In the genomic region with DNA sequence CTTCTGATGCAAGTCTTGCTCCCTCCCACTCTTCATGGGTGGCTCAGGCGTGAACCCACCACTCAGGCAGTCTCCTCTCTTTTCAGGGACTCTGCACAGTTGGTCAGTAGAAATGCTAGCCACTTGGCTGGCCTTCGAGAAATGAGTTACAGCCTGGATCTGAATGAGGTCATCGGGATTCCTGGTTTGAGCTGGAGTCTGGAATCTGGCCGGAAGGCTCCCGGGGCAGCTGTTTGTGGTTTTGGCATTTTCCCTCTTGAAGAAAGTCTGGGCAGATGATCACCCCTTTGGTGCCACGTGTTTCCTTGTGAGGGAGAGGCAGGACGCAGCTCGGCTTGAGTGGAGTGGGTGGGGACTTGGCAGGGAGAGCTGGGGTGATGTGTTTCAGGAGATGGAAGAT, we compare ENCODE assay signal across 7 mouse cellular contexts. TPM values are rescaled to one million over a fixed set of nuclear protein-coding genes. Genes with fewer than 3 reads are reported as not detected.
A peak's percentile ranks its signal among the peaks of the same experiment; 100 is the strongest.
DNase-seq lines count a peak whose midpoint lies in the region; ATAC-seq lines count a peak whose summit lies in the region.

No protein-coding gene starts in this region.

- peak overlapping the region; percentile 3; the same call in 1 of the 2 replicates for H3K27ac ChIP-seq in embryonic facial prominence, embryonic 14.5 days (replicated peaks; ENCODE audit: low read depth, low read length)
- H3K27ac ChIP-seq in stomach, embryonic 14.5 days (ENCODE audit: low read length): 0 out of 2 replicates have a peak overlapping the region, but pooled peaks have one; percentile 3

- H3K27me3 ChIP-seq in embryonic facial prominence, embryonic 14.5 days (replicated peaks; ENCODE audit: control insufficient read depth, insufficient read depth, low read length): 0 out of 2 replicates have a peak, but pooled peaks cover 5% of the 10 kb centered on the region
- H3K27me3 ChIP-seq in stomach, embryonic 14.5 days (ENCODE audit: control insufficient read depth, insufficient read depth, low read length): no peaks in the 10 kb centered on the region

- H3K4me3 ChIP-seq in embryonic facial prominence, embryonic 14.5 days (ENCODE audit: low read depth, low read length): no peak overlapping the region
- H3K4me3 ChIP-seq in stomach, embryonic 14.5 days (ENCODE audit: low read depth, low read length): no peak overlapping the region

- DNase-seq in right cerebral cortex, adult 18-20 months: peak; percentile 41
- no peak for DNase-seq in right cerebral cortex, postnatal 25 days
- peak; percentile 92 for DNase-seq in embryonic facial prominence, embryonic 14.5 days (ENCODE audit: low spot score)
- peak; percentile 64 to 75 for DNase-seq in heart, postnatal 14 days
- DNase-seq in left cerebral cortex, postnatal 4 days: peak; percentile 23
- DNase-seq in T-cell, adult 2 months (ENCODE audit: low spot score): no peak

- intact Hi-C loops in heart, postnatal 14 days (cut with DNase I): no loop called here
- intact Hi-C loops in left cerebral cortex, postnatal 4 days (cut with DNase I): no loop called here

- WGBS in embryonic facial prominence, embryonic 14.5 days: 13% methylated on average over 8 of the region's 8 CpGs
- 21% methylated on average over 8 of the region's 8 CpGs for WGBS in stomach, embryonic 14.5 days

- ATAC-seq in embryonic facial prominence, embryonic 14.5 days (ENCODE audit: low read depth): peak; percentile 78; the same call in 1 of the 2 replicates
- peak; percentile 49; the same call in 1 of the 2 replicates for ATAC-seq in stomach, embryonic 14.5 days (ENCODE audit: insufficient number of reproducible peaks, insufficient read depth, low FRiP score, low read depth)

- no peaks in the 10 kb centered on the region for H3K36me3 ChIP-seq in embryonic facial prominence, embryonic 14.5 days (ENCODE audit: control insufficient read depth, insufficient read depth, low read length)
- H3K36me3 ChIP-seq in stomach, embryonic 14.5 days (ENCODE audit: control insufficient read depth, insufficient read depth, low read length): no peaks in the 10 kb centered on the region

- peaks cover 16% of the 10 kb centered on the region for H3K4me1 ChIP-seq in embryonic facial prominence, embryonic 14.5 days (ENCODE audit: control insufficient read depth, insufficient read depth, low read length)
- H3K4me1 ChIP-seq in stomach, embryonic 14.5 days (ENCODE audit: control insufficient read depth, insufficient read depth, low read length): peaks cover 20% of the 10 kb centered on the region; the same call in 1 of the 2 replicates

- no peaks in the 10 kb centered on the region for H3K9me3 ChIP-seq in embryonic facial prominence, embryonic 14.5 days (ENCODE audit: control insufficient read depth, low read length)
- no peaks in the 10 kb centered on the region; the same call in 1 of the 2 replicates for H3K9me3 ChIP-seq in stomach, embryonic 14.5 days (ENCODE audit: control insufficient read depth, low read depth, low read length)

- H3K4me2 ChIP-seq in embryonic facial prominence, embryonic 14.5 days (ENCODE audit: low read depth, low read length): no peak overlapping the region
- H3K4me2 ChIP-seq in stomach, embryonic 14.5 days (replicated peaks; ENCODE audit: low read depth, low read length): peak overlapping the region; percentile 2; the same call in 1 of the 2 replicates

- no peak overlapping the region for H3K9ac ChIP-seq in embryonic facial prominence, embryonic 14.5 days (ENCODE audit: low read depth, low read length)
- H3K9ac ChIP-seq in stomach, embryonic 14.5 days (replicated peaks; ENCODE audit: low read depth, low read length): no peak overlapping the region

RNA-seq across cellular contexts. Expression of a gene that starts 48.0 kb away (rescaled TPM):
- polyA plus RNA-seq in embryonic facial prominence, embryonic 14.5 days (2014; fragmentation: Nextera tagmentation; extraction: Ambion mirVana): 0.13 TPM in 1 of 2 replicates, not detected in the other
- not detected for total RNA-seq in heart, postnatal 14 days (2021)
- not detected for total RNA-seq in left cerebral cortex, postnatal 4 days (2021)
- polyA plus RNA-seq in stomach, embryonic 14.5 days (2014; fragmentation: Nextera tagmentation; extraction: Ambion mirVana): 0.22 and 0.32 TPM in 2 replicates

RNA-seq across cellular contexts. Expression of a gene that starts 50.9 kb away (rescaled TPM):
- polyA plus RNA-seq in embryonic facial prominence, embryonic 14.5 days (2014; fragmentation: Nextera tagmentation; extraction: Ambion mirVana): 1.5 and 2.3 TPM in 2 replicates
- 1 to 10 TPM in 1 of 2 experiments, under 1 TPM in 1; 0.76 to 6.2 TPM for total RNA-seq in heart, postnatal 14 days (2021)
- 1 to 10 TPM; 1.1 to 1.3 TPM for total RNA-seq in left cerebral cortex, postnatal 4 days (2021)
- polyA plus RNA-seq in stomach, embryonic 14.5 days (2014; fragmentation: Nextera tagmentation; extraction: Ambion mirVana): 0.45 and 0.82 TPM in 2 replicates

Comparison
In these comparisons a context has a peak if more than half of its experiments do, and no peak if none do; other contexts are left out.
1. DNase-seq: peak in right cerebral cortex, adult 18-20 months (single experiment), embryonic facial prominence, embryonic 14.5 days (single experiment), heart, postnatal 14 days (2 of 2) and left cerebral cortex, postnatal 4 days (single experiment); none in right cerebral cortex, postnatal 25 days (single experiment) and T-cell, adult 2 months (single experiment).